Mouse (Mus musculus): ENCODE measurements around the gene Bcl11b. TPM values are rescaled to one million over a fixed set of nuclear protein-coding genes. Genes with fewer than 3 reads are reported as not detected.

Gene Bcl11b
- polyA plus RNA-seq, 1 experiment from 2014 or later = 30.7 TPM

GRCm38 (mm10) chr12:107888049-107888448 lies 115.4 kb downstream of the Bcl11b start:
- Histone ChIP-seq H3K36me3 (replicated peaks; ENCODE audit: control insufficient read depth, insufficient read depth) (no peaks in the 10 kb centered on the region), H3K27me3 (ENCODE audit: control insufficient read depth, insufficient read depth, low read length) (no peaks in the 10 kb centered on the region), H3K4me3 (replicated peaks; ENCODE audit: low read length) (no peak overlapping the region), H3K4me2 (replicated peaks) (no peak overlapping the region), H3K9me3 (ENCODE audit: control insufficient read depth, low read length) (no peaks in the 10 kb centered on the region), H3K9ac (no peak overlapping the region), H3K4me1 (replicated peaks; ENCODE audit: control insufficient read depth, insufficient read depth, low read length) (no peaks in the 10 kb centered on the region), H3K27ac (no peak overlapping the region)
- WGBS = 80% methylated on average over 5 of the region's 5 CpGs
- DNase-seq (ENCODE audit: low spot score) (no peak), ATAC-seq (ENCODE audit: low FRiP score) (no peak)

- Histone ChIP-seq H3K27ac (no peak overlapping the region), H3K9ac (no peak overlapping the region), H3K36me3 (replicated peaks; ENCODE audit: control insufficient read depth, insufficient read depth) (no peaks in the 10 kb centered on the region), H3K27me3 (ENCODE audit: control insufficient read depth, insufficient read depth, low read length) (no peaks in the 10 kb centered on the region), H3K4me2 (replicated peaks) (no peak overlapping the region), H3K4me1 (replicated peaks; ENCODE audit: control insufficient read depth, insufficient read depth, low read length) (no peaks in the 10 kb centered on the region), H3K9me3 (ENCODE audit: control insufficient read depth, low read length) (no peaks in the 10 kb centered on the region), H3K4me3 (replicated peaks; ENCODE audit: low read length) (no peak overlapping the region)
- ATAC-seq (ENCODE audit: low FRiP score) = no peak
- no peak for DNase-seq (ENCODE audit: low spot score)
- WGBS = 71% methylated on average over 6 of the region's 6 CpGs
Measured at GRCm38 (mm10) chr12:107887621-107888020, 115.8 kb downstream of the Bcl11b start.

DNA sequence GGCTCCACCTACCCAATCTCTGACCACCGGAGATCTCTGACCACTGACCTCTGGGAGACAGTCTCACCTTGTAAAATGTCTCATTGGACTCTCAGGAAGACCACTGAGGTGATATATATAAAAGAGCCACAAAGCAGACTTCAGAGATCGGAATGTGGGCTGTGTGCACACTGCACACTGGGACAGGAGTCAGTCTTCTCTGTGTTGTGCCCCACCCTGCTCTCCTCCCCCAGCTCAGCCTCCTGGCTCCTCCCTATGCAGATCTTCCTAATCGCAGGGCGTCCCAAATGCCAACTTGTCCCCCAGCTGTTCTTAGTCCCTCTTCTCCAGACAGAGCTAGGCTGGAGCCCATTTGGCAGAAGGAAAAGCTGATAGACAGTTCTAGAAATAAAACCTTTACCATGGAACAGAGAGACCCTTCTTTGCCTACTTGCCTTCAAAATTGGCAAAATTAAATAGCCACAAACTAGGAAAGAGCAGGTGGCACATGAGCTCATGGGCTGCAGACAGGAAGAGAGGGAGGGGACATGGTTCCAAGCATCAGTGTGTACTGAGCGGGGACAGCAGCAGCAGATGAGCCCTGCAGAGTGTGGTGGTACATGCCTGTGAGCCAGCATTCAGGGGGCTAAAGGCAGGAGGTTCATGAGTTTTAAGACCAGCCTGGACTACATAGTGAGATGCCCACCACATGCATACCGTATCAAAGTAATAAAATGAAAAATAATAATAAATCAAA lies 118.9 kb downstream of the Bcl11b start:
- no peak overlapping the region for H3K27ac ChIP-seq
- 67% methylated on average over 6 of the region's 6 CpGs for WGBS
- H3K4me2 ChIP-seq (replicated peaks) = no peak overlapping the region
- DNase-seq (ENCODE audit: low spot score) (no peak), ATAC-seq (ENCODE audit: low FRiP score) (no peak)
- H3K4me3 ChIP-seq (replicated peaks; ENCODE audit: low read length) = no peak overlapping the region
- no peaks in the 10 kb centered on the region for H3K4me1 ChIP-seq (replicated peaks; ENCODE audit: control insufficient read depth, insufficient read depth, low read length)
- no peak overlapping the region for H3K9ac ChIP-seq
- no peaks in the 10 kb centered on the region for H3K36me3 ChIP-seq (replicated peaks; ENCODE audit: control insufficient read depth, insufficient read depth)
- no peaks in the 10 kb centered on the region for H3K9me3 ChIP-seq (ENCODE audit: control insufficient read depth, low read length)
- no peaks in the 10 kb centered on the region for H3K27me3 ChIP-seq (ENCODE audit: control insufficient read depth, insufficient read depth, low read length)

DNA sequence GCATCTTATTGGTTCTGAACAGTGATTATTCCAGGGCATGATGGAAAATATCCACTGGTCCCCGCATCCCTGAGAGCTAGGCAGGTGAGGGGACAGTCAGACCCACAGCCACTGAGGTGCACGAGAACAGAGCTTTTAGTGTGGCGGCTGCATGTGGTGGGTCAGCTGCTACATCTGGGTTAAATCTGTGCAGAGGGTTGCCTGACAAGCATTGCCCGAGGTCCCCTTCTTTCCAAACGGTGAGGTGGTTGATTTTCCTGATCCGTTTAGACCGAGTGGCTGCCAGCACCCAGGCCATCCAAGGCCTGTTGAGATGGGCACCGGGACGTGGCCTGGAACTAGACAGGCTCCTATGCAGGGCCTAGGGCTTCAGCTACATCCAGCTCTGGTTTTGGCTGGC lies 121.7 kb downstream of the Bcl11b start:
- Histone ChIP-seq H3K9ac (no peak overlapping the region), H3K4me3 (replicated peaks; ENCODE audit: low read length) (no peak overlapping the region), H3K4me2 (replicated peaks) (no peak overlapping the region), H3K27me3 (ENCODE audit: control insufficient read depth, insufficient read depth, low read length) (no peaks in the 10 kb centered on the region), H3K27ac (no peak overlapping the region), H3K4me1 (replicated peaks; ENCODE audit: control insufficient read depth, insufficient read depth, low read length) (no peaks in the 10 kb centered on the region), H3K36me3 (replicated peaks; ENCODE audit: control insufficient read depth, insufficient read depth) (no peaks in the 10 kb centered on the region), H3K9me3 (ENCODE audit: control insufficient read depth, low read length) (peaks cover 3% of the 10 kb centered on the region)
- WGBS = 93% methylated on average over 9 of the region's 9 CpGs
- DNase-seq (ENCODE audit: low spot score) = no peak
- ATAC-seq (ENCODE audit: low FRiP score) = no peak

GRCm38 (mm10) chr12:107880748-107881147 lies 122.7 kb downstream of the Bcl11b start:
- no peaks in the 10 kb centered on the region for H3K4me1 ChIP-seq (replicated peaks; ENCODE audit: control insufficient read depth, insufficient read depth, low read length)
- WGBS = 86% methylated on average over 13 of the region's 13 CpGs
- no peak overlapping the region for H3K4me3 ChIP-seq (replicated peaks; ENCODE audit: low read length)
- ATAC-seq (ENCODE audit: low FRiP score) (no peak), DNase-seq (ENCODE audit: low spot score) (no peak)
- H3K36me3 ChIP-seq (replicated peaks; ENCODE audit: control insufficient read depth, insufficient read depth) = no peaks in the 10 kb centered on the region
- no peak overlapping the region for H3K27ac ChIP-seq
- H3K27me3 ChIP-seq (ENCODE audit: control insufficient read depth, insufficient read depth, low read length) = no peaks in the 10 kb centered on the region
- H3K9me3 ChIP-seq (ENCODE audit: control insufficient read depth, low read length) = peaks cover 7% of the 10 kb centered on the region
- H3K9ac ChIP-seq = no peak overlapping the region
- H3K4me2 ChIP-seq (replicated peaks) = no peak overlapping the region

DNA sequence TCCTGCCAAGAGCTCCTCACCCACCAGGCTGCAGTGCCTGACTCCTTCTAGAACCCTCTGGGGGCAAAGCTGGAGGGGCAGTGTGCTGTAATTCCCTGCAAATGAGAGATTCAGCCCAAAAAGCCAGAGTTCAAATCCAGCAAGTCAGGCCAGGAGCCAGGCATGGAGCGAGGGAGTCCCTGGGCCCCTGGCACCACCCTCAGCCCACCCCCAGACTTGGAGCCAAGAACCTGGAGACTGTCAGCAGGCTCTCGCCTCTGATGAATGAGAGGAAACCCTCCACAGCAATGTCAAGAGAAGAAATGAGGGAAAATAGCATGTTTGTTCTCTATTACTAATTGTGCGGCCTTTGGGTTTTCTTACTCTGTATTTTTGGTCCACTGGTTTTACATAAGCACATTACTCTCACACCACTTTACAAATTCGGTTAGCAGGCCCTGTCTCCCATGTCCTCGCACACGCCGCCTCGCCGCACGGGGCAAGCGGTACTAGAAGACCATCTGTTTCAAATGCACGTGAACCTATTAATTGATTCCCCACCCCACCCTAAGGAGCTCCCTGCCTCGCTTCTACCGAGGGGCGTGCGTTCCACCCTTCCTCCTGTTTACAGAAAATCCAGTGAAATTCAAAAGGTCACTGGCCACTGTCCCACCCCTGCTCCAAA lies 124.2 kb downstream of the Bcl11b start:
- Histone ChIP-seq H3K4me1 (replicated peaks; ENCODE audit: control insufficient read depth, insufficient read depth, low read length) (no peaks in the 10 kb centered on the region), H3K27me3 (ENCODE audit: control insufficient read depth, insufficient read depth, low read length) (no peaks in the 10 kb centered on the region), H3K27ac (no peak overlapping the region), H3K9ac (no peak overlapping the region), H3K36me3 (replicated peaks; ENCODE audit: control insufficient read depth, insufficient read depth) (no peaks in the 10 kb centered on the region), H3K4me2 (replicated peaks) (no peak overlapping the region), H3K9me3 (ENCODE audit: control insufficient read depth, low read length) (peaks cover 7% of the 10 kb centered on the region), H3K4me3 (replicated peaks; ENCODE audit: low read length) (no peak overlapping the region)
- WGBS = 76% methylated on average over 16 of the region's 16 CpGs
- DNase-seq (ENCODE audit: low spot score) = no peak
- ATAC-seq (ENCODE audit: low FRiP score) = no peak

DNA sequence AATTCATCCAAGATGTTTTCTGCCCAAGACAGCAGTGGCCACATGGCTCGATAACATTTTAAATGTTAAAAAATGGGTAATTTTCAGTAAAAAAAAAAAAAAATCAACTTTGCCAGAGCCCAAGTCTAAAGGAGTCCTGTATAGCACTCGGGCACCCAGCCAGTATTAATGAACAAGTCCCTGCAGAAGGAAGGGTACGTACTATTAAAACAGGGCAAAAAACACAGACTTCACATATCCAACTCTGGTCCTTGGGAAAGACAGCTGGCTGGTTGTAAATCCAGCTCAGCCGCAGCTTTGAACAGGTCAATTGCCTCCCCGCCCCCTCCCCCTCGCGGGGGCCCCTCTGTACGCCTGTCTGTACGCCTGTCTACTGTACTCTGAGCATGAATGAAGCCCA lies 127.2 kb downstream of the Bcl11b start:
- Histone ChIP-seq H3K27me3 (ENCODE audit: control insufficient read depth, insufficient read depth, low read length) (no peaks in the 10 kb centered on the region), H3K4me2 (replicated peaks) (no peak overlapping the region), H3K27ac (no peak overlapping the region), H3K9me3 (ENCODE audit: control insufficient read depth, low read length) (peaks cover 7% of the 10 kb centered on the region), H3K9ac (no peak overlapping the region), H3K4me1 (replicated peaks; ENCODE audit: control insufficient read depth, insufficient read depth, low read length) (no peaks in the 10 kb centered on the region), H3K4me3 (replicated peaks; ENCODE audit: low read length) (no peak overlapping the region), H3K36me3 (replicated peaks; ENCODE audit: control insufficient read depth, insufficient read depth) (no peaks in the 10 kb centered on the region)
- DNase-seq (ENCODE audit: low spot score) = no peak
- no peak for ATAC-seq (ENCODE audit: low FRiP score)
- 82% methylated on average over 9 of the region's 9 CpGs for WGBS

DNA sequence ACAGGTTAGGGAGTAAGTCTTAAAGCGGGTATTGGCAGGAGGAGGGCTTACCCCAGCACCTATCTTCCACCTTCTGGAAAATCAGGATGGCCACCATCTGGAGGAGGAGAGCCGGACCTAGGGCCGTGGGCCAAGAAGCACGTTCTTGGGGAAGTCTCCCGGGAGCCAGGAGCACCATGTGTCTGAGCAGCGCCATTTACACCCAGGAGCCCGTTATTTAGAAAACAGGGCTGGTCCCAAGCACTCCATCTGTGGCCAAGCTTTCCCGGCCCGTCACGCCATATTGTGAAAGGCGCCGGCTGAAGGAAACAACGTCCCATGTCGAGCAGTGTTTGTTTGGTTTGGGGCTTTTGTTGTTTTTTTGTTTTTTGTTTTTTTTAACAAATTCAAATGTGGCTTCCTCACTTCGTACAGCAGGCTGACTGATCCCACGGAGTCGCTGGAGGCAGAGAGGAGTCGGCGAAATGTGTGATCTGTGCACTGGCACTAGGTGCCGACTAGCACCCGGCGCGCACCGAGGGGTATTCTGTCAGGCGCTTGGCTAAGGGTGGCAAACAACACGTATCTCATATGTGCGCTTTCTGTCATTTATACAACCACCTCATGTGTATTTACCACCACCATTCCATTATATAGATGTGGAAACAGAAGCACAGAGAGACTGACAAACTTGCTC lies 128.8 kb downstream of the Bcl11b start:
- H3K27ac ChIP-seq = no peak overlapping the region
- H3K4me1 ChIP-seq (replicated peaks; ENCODE audit: control insufficient read depth, insufficient read depth, low read length) = no peaks in the 10 kb centered on the region
- no peak overlapping the region for H3K4me3 ChIP-seq (replicated peaks; ENCODE audit: low read length)
- H3K4me2 ChIP-seq (replicated peaks) = no peak overlapping the region
- H3K9me3 ChIP-seq (ENCODE audit: control insufficient read depth, low read length) = peaks cover 7% of the 10 kb centered on the region
- no peaks in the 10 kb centered on the region for H3K27me3 ChIP-seq (ENCODE audit: control insufficient read depth, insufficient read depth, low read length)
- ATAC-seq (ENCODE audit: low FRiP score) (no peak), DNase-seq (ENCODE audit: low spot score) (no peak)
- H3K9ac ChIP-seq = no peak overlapping the region
- WGBS = 83% methylated on average over 27 of the region's 27 CpGs
- H3K36me3 ChIP-seq (replicated peaks; ENCODE audit: control insufficient read depth, insufficient read depth) = no peaks in the 10 kb centered on the region

DNA sequence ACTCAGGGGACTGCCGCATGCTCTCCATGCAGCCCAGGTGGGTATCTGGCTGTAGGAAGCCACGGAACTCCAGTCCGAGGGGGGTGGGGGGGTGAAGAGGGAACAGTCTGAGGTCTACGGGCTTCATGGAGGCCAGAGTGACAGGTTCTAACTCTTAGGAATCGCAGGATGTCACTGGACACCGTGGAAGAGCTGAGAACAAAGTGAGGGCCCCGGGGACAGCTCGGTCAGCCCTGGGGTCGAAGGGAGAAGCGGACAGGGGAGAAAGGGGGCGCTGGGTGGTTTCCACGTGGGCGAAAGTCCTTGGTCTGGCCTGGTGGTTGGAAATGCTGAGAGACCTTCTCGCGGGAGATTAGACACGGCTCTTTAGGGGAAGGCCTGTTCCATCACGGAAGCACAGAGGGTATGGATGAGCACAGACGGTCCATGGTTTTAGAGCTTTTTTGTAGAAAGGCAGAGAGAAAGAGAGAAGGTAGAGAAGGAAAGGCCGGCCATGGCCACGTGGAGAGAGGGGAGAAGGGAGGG lies 133.8 kb downstream of the Bcl11b start:
- Histone ChIP-seq H3K9me3 (ENCODE audit: control insufficient read depth, low read length) (no peaks in the 10 kb centered on the region), H3K9ac (no peak overlapping the region), H3K4me2 (replicated peaks) (no peak overlapping the region), H3K4me1 (replicated peaks; ENCODE audit: control insufficient read depth, insufficient read depth, low read length) (no peaks in the 10 kb centered on the region), H3K27ac (no peak overlapping the region), H3K36me3 (replicated peaks; ENCODE audit: control insufficient read depth, insufficient read depth) (no peaks in the 10 kb centered on the region), H3K27me3 (ENCODE audit: control insufficient read depth, insufficient read depth, low read length) (no peaks in the 10 kb centered on the region), H3K4me3 (replicated peaks; ENCODE audit: low read length) (no peak overlapping the region)
- 86% methylated on average over 20 of the region's 20 CpGs for WGBS
- ATAC-seq (ENCODE audit: low FRiP score) (no peak), DNase-seq (ENCODE audit: low spot score) (no peak)
